Mouse (Mus musculus): ENCODE measurements around the gene Nkg7. TPM values are rescaled to one million over a fixed set of nuclear protein-coding genes. Genes with fewer than 3 reads are reported as not detected.
A peak's percentile ranks its signal among the peaks of the same experiment; 100 is the strongest.

The Nkg7 gene
- polyA plus RNA-seq, 1 experiment from 2014 or later: 0.49 TPM

DNA sequence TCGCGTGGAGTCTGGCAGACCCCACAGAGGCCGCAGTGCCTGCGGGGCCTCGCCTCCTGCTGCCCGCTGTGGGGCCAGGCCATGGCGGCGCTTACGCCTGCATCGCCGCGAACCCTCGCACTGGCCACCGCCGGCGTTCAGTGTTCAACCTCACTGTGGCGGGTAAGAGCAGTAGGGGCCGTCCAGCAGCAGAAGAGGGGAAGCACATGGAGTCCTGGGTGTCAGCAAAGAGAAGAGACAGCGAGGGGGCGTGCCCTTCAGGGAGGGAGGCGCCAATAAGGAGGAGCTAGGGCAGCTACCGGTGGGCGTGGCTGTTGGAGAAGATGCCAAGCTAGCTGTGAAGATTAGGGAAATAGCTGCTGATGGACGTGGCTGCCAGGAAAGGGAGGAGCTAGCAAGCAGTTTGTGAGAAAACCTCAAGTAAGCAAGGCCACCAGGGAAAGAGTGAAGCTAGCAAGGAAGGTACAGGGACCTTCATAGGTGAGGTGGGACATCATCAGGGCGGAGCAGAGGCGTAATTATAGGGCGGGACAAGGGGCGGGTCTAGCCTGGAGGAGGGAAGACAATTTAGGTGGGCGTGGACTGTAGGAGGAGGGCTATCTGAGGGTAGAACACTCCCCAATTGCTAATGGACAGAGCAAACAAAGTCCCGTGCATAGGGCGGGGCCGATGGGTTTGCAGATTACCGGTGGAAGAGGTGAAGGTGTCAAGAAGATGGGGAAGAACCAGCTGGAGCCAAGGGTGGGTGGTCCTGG, 28.6 kb downstream of the Nkg7 start:
- Histone ChIP-seq H3K4me1 (replicated peaks; ENCODE audit: insufficient read depth, low read length) (0 out of 2 replicates have a peak, but pooled peaks cover 4% of the 10 kb centered on the region), H3K36me3 (ENCODE audit: insufficient read depth, low read length) (no peaks in the 10 kb centered on the region), H3K4me2 (ENCODE audit: low read length) (peak overlapping the region; percentile 60), H3K9me3 (replicated peaks; ENCODE audit: low read length) (no peaks in the 10 kb centered on the region), H3K9ac (ENCODE audit: low read depth, low read length) (peak overlapping the region; percentile 47), H3K27me3 (ENCODE audit: insufficient read depth, low read length) (no peaks in the 10 kb centered on the region), H3K27ac (peak overlapping the region; percentile 33; the same call in 1 of the 2 replicates), H3K4me3 (replicated peaks; ENCODE audit: low read depth, low read length) (peak overlapping the region; percentile 35)
- TF ChIP-seq CTCF (IDR thresholded peaks at IDR 0.05; ENCODE audit: low read depth): peak; percentile 47
- ATAC-seq (replicated peaks; ENCODE audit: low FRiP score, low read depth): peak; percentile 84
- WGBS: under 1% methylated on average over 33 of the region's 33 CpGs
- DNase-seq (ENCODE audit: low spot score): peak; percentile 98

DNA sequence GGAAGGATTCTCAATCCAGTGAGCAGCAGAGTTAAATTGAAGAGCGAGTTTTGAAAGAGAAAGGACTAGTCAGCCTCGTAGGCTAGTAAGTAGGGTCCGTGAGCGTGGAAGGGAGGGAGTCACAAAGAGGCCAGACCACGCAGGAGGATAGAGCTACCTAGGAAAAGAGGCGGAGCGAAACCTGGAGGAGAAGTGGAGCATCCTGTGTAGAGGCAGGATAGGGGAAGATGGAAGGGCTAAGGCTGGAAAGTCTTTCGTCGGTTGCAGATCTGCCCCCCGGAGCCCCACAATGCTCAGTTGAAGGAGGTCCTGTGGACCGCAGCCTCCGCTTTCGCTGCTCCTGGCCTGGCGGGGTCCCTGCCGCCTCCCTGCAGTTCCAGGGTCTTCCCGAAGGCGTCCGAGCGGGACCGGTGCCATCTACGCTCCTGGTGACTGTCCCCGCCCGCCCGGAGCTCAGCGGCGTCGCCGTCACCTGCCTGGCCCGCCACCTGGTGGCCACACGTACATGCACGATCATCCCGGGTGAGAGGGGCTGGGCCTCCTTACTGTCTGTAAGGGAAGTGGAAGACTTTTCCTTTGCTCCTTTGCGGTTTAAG, 29.3 kb downstream of the Nkg7 start:
- peak; percentile 97 for TF ChIP-seq CTCF (IDR thresholded peaks at IDR 0.05; ENCODE audit: low read depth)
- ATAC-seq (replicated peaks; ENCODE audit: low FRiP score, low read depth) (peak; percentile 68), DNase-seq (ENCODE audit: low spot score) (peak; percentile 95)
- Histone ChIP-seq H3K4me2 (ENCODE audit: low read length) (peak overlapping the region; percentile 60), H3K9ac (ENCODE audit: low read depth, low read length) (peak overlapping the region; percentile 47), H3K27me3 (ENCODE audit: insufficient read depth, low read length) (no peaks in the 10 kb centered on the region), H3K36me3 (ENCODE audit: insufficient read depth, low read length) (no peaks in the 10 kb centered on the region), H3K4me3 (replicated peaks; ENCODE audit: low read depth, low read length) (peak overlapping the region; percentile 35), H3K4me1 (replicated peaks; ENCODE audit: insufficient read depth, low read length) (0 out of 2 replicates have a peak, but pooled peaks cover 4% of the 10 kb centered on the region), H3K27ac (peak overlapping the region; percentile 33; the same call in 1 of the 2 replicates), H3K9me3 (replicated peaks; ENCODE audit: low read length) (no peaks in the 10 kb centered on the region)
- WGBS: 1% methylated on average over 32 of the region's 33 CpGs

DNA sequence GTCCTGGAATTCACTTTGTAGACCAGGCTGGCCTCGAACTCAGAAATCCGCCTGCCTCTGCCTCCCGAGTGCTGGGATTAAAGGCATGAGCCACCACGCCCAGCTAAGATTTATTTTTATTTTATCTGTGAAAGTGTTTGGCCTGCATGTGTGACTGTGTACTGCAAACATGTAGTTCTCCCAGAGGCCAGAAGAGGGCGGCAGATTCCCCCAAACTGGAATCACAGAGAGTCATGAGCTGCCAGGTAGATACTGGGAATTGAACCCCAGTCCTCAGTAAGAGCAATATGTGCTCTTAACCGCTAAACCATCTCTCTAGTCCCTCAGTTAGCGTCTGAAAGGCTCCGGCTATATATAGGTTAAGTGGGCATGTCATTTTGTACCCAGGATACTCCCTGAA, 33.5 kb downstream of the Nkg7 start:
- ATAC-seq (replicated peaks; ENCODE audit: low FRiP score, low read depth) (no peak), DNase-seq (ENCODE audit: low spot score) (peak; percentile 30)
- Histone ChIP-seq H3K27me3 (ENCODE audit: insufficient read depth, low read length) (no peaks in the 10 kb centered on the region), H3K4me3 (replicated peaks; ENCODE audit: low read depth, low read length) (no peak overlapping the region), H3K9me3 (replicated peaks; ENCODE audit: low read length) (no peaks in the 10 kb centered on the region), H3K36me3 (ENCODE audit: insufficient read depth, low read length) (no peaks in the 10 kb centered on the region), H3K27ac (no peak overlapping the region), H3K4me1 (replicated peaks; ENCODE audit: insufficient read depth, low read length) (no peaks in the 10 kb centered on the region), H3K4me2 (ENCODE audit: low read length) (no peak overlapping the region), H3K9ac (ENCODE audit: low read depth, low read length) (no peak overlapping the region)
- 50% methylated on average over 8 of the region's 8 CpGs for WGBS
- TF ChIP-seq CTCF (IDR thresholded peaks at IDR 0.05; ENCODE audit: low read depth): peak; percentile 69

DNA sequence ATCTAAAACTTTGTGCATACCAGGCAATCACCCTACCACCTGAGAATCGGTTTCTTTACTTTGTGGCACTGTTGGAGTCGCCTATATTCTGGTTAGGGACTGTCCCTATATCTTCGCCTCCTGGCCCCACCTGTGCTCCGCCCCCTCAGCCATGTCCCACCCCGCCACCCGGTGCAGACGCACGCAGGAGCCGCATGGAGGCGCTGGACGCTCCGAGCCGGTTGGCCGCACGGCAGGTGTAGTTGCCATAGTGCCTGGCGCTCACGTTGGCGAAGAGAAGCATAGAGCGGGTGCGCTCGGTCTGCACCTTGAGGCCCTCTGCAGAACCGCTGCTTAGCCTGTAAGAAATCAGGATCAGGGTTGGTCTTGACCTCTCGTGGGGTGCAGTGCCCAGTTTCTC, 38.8 kb downstream of the Nkg7 start:
- Histone ChIP-seq H3K27ac (no peak overlapping the region), H3K9ac (ENCODE audit: low read depth, low read length) (no peak overlapping the region), H3K36me3 (ENCODE audit: insufficient read depth, low read length) (no peaks in the 10 kb centered on the region), H3K4me2 (ENCODE audit: low read length) (no peak overlapping the region), H3K4me1 (replicated peaks; ENCODE audit: insufficient read depth, low read length) (no peaks in the 10 kb centered on the region), H3K9me3 (replicated peaks; ENCODE audit: low read length) (no peaks in the 10 kb centered on the region), H3K27me3 (ENCODE audit: insufficient read depth, low read length) (peaks cover 9% of the 10 kb centered on the region; the same call in 1 of the 2 replicates), H3K4me3 (replicated peaks; ENCODE audit: low read depth, low read length) (no peak overlapping the region)
- 15% methylated on average over 23 of the region's 23 CpGs for WGBS
- DNase-seq (ENCODE audit: low spot score) (peak; percentile 11), ATAC-seq (replicated peaks; ENCODE audit: low FRiP score, low read depth) (peak; percentile 71)
- peak; percentile 52 for TF ChIP-seq CTCF (IDR thresholded peaks at IDR 0.05; ENCODE audit: low read depth)

DNA sequence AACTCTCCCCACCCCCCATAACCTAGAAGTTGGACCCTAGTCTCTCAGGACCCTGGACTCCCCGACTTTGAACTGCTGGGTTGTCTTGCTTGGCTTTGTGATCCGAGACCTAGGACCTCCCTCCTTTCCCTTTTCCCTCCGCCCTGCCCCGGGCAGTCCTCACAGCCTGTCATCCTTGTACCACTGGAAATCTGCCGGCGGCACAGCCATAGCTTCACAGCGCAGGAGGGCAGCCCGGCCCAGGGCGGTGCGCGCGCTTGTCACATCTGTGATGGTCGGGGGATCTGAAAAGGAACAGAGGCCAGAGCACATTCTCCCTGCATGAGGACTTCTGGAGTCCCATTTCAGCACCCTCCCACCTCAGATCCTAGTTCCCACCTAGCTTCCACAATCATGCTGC, 39.5 kb downstream of the Nkg7 start:
- Histone ChIP-seq H3K9ac (ENCODE audit: low read depth, low read length) (no peak overlapping the region), H3K36me3 (ENCODE audit: insufficient read depth, low read length) (no peaks in the 10 kb centered on the region), H3K4me2 (ENCODE audit: low read length) (peak overlapping the region; percentile 8; the same call in 1 of the 2 replicates), H3K4me3 (replicated peaks; ENCODE audit: low read depth, low read length) (no peak overlapping the region), H3K27me3 (ENCODE audit: insufficient read depth, low read length) (peaks cover 9% of the 10 kb centered on the region; the same call in 1 of the 2 replicates), H3K27ac (no peak overlapping the region), H3K9me3 (replicated peaks; ENCODE audit: low read length) (no peaks in the 10 kb centered on the region), H3K4me1 (replicated peaks; ENCODE audit: insufficient read depth, low read length) (no peaks in the 10 kb centered on the region)
- DNase-seq (ENCODE audit: low spot score): no peak
- 7% methylated on average over 13 of the region's 13 CpGs for WGBS
- 0 out of 2 replicates have a peak, but pooled peaks have one; percentile 15 for ATAC-seq (replicated peaks; ENCODE audit: low FRiP score, low read depth)
- TF ChIP-seq CTCF (IDR thresholded peaks at IDR 0.05; ENCODE audit: low read depth): no peak

DNA sequence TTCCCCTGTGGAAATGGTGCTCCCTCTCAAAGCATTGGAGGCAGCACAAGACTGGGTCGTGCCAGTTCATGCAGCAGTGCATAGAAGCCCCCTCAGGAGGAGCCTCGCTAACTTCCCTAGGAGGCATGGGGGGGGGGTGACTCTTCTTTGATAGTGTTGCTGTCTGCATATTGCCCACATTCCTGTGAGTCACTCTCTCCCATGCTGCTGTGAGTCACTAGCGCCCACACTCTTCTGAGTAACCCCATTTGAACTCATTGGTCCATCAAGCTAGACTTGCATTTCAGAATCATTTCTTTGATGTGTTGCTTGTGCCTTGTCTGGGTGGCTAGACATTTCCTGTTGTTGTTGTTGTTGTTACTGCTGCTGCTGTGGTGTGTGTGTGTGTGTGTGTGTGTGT, 44.3 kb downstream of the Nkg7 start:
- no peak overlapping the region for H3K9ac ChIP-seq (ENCODE audit: low read depth, low read length)
- WGBS: 58% methylated on average over 3 of the region's 3 CpGs
- H3K9me3 ChIP-seq (replicated peaks; ENCODE audit: low read length): no peaks in the 10 kb centered on the region
- no peak for ATAC-seq (replicated peaks; ENCODE audit: low FRiP score, low read depth)
- no peaks in the 10 kb centered on the region for H3K36me3 ChIP-seq (ENCODE audit: insufficient read depth, low read length)
- no peak overlapping the region for H3K4me2 ChIP-seq (ENCODE audit: low read length)
- H3K27me3 ChIP-seq (ENCODE audit: insufficient read depth, low read length): peaks cover 6% of the 10 kb centered on the region; the same call in 1 of the 2 replicates
- DNase-seq (ENCODE audit: low spot score): no peak
- no peak for TF ChIP-seq CTCF (IDR thresholded peaks at IDR 0.05; ENCODE audit: low read depth)
- no peaks in the 10 kb centered on the region for H3K4me1 ChIP-seq (replicated peaks; ENCODE audit: insufficient read depth, low read length)
- no peak overlapping the region for H3K4me3 ChIP-seq (replicated peaks; ENCODE audit: low read depth, low read length)
- H3K27ac ChIP-seq: no peak overlapping the region

Data from kidney, postnatal 0 days (tissue).